Mouse (Mus musculus): Measurements from ENCODE around the gene Iqschfp. TPM values are rescaled to one million over a fixed set of nuclear protein-coding genes. Genes with fewer than 3 reads are reported as not detected.
A peak's percentile ranks its signal among the peaks of the same experiment; 100 is the strongest.

Gene Iqschfp
- polyA plus RNA-seq, 1 experiment from 2014 or later: not detected

DNA sequence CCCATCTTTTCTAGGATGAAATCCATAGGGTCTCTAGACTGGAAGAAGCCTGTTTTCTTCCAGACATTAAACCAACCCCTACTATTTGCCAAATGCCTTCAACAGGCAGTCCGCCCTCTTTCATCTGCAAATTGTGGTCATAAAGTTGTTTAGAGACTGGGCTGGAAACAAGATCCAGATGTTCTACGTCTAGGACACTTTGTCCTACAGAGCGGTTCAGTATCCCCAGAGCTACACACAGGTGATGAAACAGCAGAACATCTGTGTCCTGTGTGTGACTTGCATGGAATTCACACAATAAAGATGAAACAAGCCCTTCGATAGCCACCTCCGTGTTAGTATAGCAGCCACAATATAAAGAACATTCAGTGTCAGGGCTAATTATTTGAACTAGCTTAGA is 596.3 kb downstream of the Iqschfp start:
- Histone ChIP-seq H3K4me3 (no peak overlapping the region), H3K4me1 (peaks cover 26% of the 10 kb centered on the region), H3K9me3 (no peaks in the 10 kb centered on the region), H3K27ac (no peak overlapping the region), H3K4me2 (no peak overlapping the region), H3K27me3 (no peaks in the 10 kb centered on the region), H3K9ac (no peak overlapping the region), H3K36me3 (no peaks in the 10 kb centered on the region)
- no peak for ATAC-seq (ENCODE audit: insufficient number of reproducible peaks, insufficient read depth, low FRiP score, low TSS enrichment, low read depth)
- WGBS: 31% methylated on average over 5 of the region's 5 CpGs

DNA sequence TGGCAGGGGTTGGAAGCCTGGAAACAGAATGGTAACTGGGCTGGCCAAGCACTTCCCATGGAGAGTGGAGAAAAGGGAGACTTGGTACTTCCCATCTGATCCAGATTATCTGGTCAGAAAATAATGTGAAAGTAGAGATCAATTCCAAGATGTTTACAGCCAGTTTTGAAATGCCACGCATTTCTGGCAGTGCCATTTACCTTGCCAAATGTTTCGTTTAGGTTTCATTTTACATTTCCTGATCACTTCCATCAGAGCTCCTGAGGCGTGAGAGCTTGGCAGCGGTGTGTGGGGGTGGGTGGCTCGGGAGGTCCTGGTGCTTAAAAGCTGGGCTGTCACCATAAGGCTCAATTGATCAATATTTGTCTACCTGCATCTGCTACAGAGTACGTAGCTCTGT is 599.5 kb downstream of the Iqschfp start:
- Histone ChIP-seq H3K4me2 (no peak overlapping the region), H3K27me3 (no peaks in the 10 kb centered on the region), H3K9ac (no peak overlapping the region), H3K4me1 (peaks cover 35% of the 10 kb centered on the region), H3K4me3 (no peak overlapping the region), H3K27ac (no peak overlapping the region), H3K36me3 (no peaks in the 10 kb centered on the region), H3K9me3 (no peaks in the 10 kb centered on the region)
- ATAC-seq (ENCODE audit: insufficient number of reproducible peaks, insufficient read depth, low FRiP score, low TSS enrichment, low read depth): no peak
- WGBS: 58% methylated on average over 6 of the region's 6 CpGs

GRCm38 (mm10) chr3:68492066-68492465 is 600.0 kb downstream of the Iqschfp start:
- Histone ChIP-seq H3K27ac (peak overlapping the region; percentile 88), H3K36me3 (no peaks in the 10 kb centered on the region), H3K27me3 (no peaks in the 10 kb centered on the region), H3K4me3 (no peak overlapping the region), H3K4me1 (peaks cover 35% of the 10 kb centered on the region), H3K9ac (no peak overlapping the region; the same call in 1 of the 2 replicates), H3K4me2 (0 out of 2 replicates have a peak overlapping the region, but pooled peaks have one; percentile 98), H3K9me3 (no peaks in the 10 kb centered on the region)
- no peak for ATAC-seq (ENCODE audit: insufficient number of reproducible peaks, insufficient read depth, low FRiP score, low TSS enrichment, low read depth)
- WGBS: 49% methylated on average over 1 of the region's 1 CpGs

DNA sequence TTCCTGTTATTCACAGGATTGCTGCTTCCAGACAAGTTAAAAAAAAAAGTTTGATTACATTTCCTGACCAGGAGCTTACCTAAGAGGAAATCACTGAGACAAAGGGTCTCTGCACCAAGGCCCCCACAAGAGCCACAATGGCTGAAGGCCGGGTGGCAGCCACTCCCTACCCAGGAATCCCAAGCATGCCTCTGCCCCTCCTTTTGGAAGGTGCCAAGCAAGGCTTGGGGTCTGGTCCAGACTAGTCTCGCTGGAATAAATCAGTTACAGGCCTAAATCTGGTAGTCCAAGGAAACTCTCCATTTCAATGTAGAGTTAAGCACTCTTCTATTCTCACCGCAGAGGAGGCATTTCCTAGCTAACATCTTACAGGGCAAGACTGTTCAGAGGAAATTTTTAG is 600.5 kb downstream of the Iqschfp start:
- Histone ChIP-seq H3K9ac (peak overlapping the region; percentile 81; the same call in 1 of the 2 replicates), H3K4me1 (peaks cover 35% of the 10 kb centered on the region), H3K4me2 (peak overlapping the region; percentile 98), H3K9me3 (no peaks in the 10 kb centered on the region), H3K27me3 (no peaks in the 10 kb centered on the region), H3K4me3 (peak overlapping the region; percentile 71; the same call in 1 of the 2 replicates), H3K36me3 (no peaks in the 10 kb centered on the region), H3K27ac (peak overlapping the region; percentile 88)
- WGBS: 12% methylated on average over 3 of the region's 3 CpGs
- no peak for ATAC-seq (ENCODE audit: insufficient number of reproducible peaks, insufficient read depth, low FRiP score, low TSS enrichment, low read depth)

- Histone ChIP-seq H3K4me2 (peak overlapping the region; percentile 98), H3K9me3 (no peaks in the 10 kb centered on the region), H3K27me3 (no peaks in the 10 kb centered on the region), H3K9ac (peak overlapping the region; percentile 81), H3K4me3 (peak overlapping the region; percentile 71), H3K27ac (peak overlapping the region; percentile 88), H3K36me3 (no peaks in the 10 kb centered on the region), H3K4me1 (peaks cover 29% of the 10 kb centered on the region)
- WGBS: 0% methylated on average over 12 of the region's 12 CpGs
- ATAC-seq (ENCODE audit: insufficient number of reproducible peaks, insufficient read depth, low FRiP score, low TSS enrichment, low read depth): no peak
Measured at GRCm38 (mm10) chr3:68493170-68493585, 601.1 kb downstream of the Iqschfp start.

GRCm38 (mm10) chr3:68493586-68494295 is 601.7 kb downstream of the Iqschfp start:
- H3K27ac ChIP-seq: peak overlapping the region; percentile 88
- H3K4me2 ChIP-seq: peak overlapping the region; percentile 98
- peak; percentile 73 for ATAC-seq (ENCODE audit: insufficient number of reproducible peaks, insufficient read depth, low FRiP score, low TSS enrichment, low read depth)
- H3K4me3 ChIP-seq: peak overlapping the region; percentile 71
- no peaks in the 10 kb centered on the region for H3K9me3 ChIP-seq
- no peaks in the 10 kb centered on the region for H3K27me3 ChIP-seq
- under 1% methylated on average over 58 of the region's 70 CpGs for WGBS
- H3K9ac ChIP-seq: peak overlapping the region; percentile 81
- no peaks in the 10 kb centered on the region for H3K36me3 ChIP-seq
- peaks cover 29% of the 10 kb centered on the region for H3K4me1 ChIP-seq

- ATAC-seq (ENCODE audit: insufficient number of reproducible peaks, insufficient read depth, low FRiP score, low TSS enrichment, low read depth): peak; percentile 27
- WGBS: under 1% methylated on average over 66 of the region's 68 CpGs
- peak overlapping the region; percentile 81 for H3K9ac ChIP-seq
- peaks cover 29% of the 10 kb centered on the region for H3K4me1 ChIP-seq
- no peaks in the 10 kb centered on the region for H3K27me3 ChIP-seq
- peak overlapping the region; percentile 88 for H3K27ac ChIP-seq
- peak overlapping the region; percentile 71 for H3K4me3 ChIP-seq
- no peaks in the 10 kb centered on the region for H3K9me3 ChIP-seq
- H3K4me2 ChIP-seq: peak overlapping the region; percentile 98
- H3K36me3 ChIP-seq: no peaks in the 10 kb centered on the region
Measured at GRCm38 (mm10) chr3:68494296-68495095, 602.5 kb downstream of the Iqschfp start.

DNA sequence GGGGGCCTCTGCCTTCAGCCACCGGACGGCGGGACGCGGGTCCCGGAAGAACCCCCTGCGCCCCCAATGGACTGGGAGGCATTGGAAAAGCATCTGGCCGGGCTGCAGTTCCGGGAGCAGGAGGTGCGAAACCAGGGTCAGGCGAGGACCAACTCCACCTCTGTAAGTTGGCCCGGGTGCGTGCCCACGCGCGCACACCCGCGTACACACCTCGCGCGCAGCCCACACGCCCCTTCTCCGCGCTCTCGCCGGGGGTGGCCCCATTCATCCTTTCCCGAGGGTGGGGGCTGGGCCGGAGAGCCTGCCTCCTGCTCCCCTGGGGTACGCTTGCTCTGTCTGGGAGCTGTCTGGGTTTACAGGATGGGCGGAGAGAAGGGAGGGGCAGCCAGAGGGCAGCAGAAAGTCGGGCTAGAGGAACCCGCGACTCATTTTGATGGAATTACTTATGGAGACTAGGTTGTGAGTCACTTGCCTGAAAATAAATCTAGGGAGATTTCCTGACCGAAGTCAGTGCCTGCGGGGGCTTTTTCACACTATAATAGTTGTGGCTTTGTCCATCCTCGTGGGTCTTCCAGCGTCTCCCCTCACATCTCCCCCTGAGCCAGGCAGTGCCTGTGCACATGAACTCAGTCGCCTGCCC is 603.2 kb downstream of the Iqschfp start:
- H3K36me3 ChIP-seq: no peaks in the 10 kb centered on the region
- H3K4me3 ChIP-seq: peak overlapping the region; percentile 71
- H3K27me3 ChIP-seq: no peaks in the 10 kb centered on the region
- H3K9me3 ChIP-seq: no peaks in the 10 kb centered on the region
- 0% methylated on average over 38 of the region's 38 CpGs for WGBS
- H3K9ac ChIP-seq: peak overlapping the region; percentile 81
- peak overlapping the region; percentile 98 for H3K4me2 ChIP-seq
- H3K4me1 ChIP-seq: peaks cover 29% of the 10 kb centered on the region
- peak; percentile 40 for ATAC-seq (ENCODE audit: insufficient number of reproducible peaks, insufficient read depth, low FRiP score, low TSS enrichment, low read depth)
- H3K27ac ChIP-seq: peak overlapping the region; percentile 88

DNA sequence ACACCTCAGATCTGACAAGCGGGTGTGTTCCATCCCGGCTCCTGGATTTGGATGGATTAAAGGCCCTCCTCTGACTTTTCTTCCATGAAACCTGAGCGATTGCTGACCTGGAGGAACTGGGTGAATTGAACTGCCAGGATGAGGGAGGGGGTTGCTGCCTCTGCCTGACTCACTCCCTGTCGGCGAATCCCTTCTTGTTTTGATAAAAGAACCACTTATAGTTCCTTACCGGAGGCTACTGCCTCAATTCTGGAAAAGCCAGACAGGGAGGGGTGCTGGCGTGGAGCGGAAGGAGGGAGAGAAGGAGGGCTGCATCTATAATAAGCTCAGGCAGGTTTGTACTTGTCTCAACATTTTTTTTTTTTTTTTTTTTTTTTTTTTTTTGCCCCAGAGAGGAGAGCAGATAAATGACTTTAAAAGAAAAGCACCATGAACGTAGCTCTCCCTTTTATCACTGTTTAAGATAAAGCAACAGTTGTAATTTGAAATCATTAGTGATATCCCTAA is 603.8 kb downstream of the Iqschfp start:
- peak; percentile 1; the same call in 1 of the 2 replicates for ATAC-seq (ENCODE audit: insufficient number of reproducible peaks, insufficient read depth, low FRiP score, low TSS enrichment, low read depth)
- H3K9ac ChIP-seq: peak overlapping the region; percentile 81

GRCm38 (mm10) chr3:68496513-68496912 is 604.5 kb downstream of the Iqschfp start:
- Histone ChIP-seq H3K4me1 (peaks cover 26% of the 10 kb centered on the region), H3K4me2 (peak overlapping the region; percentile 98), H3K9me3 (no peaks in the 10 kb centered on the region), H3K27me3 (no peaks in the 10 kb centered on the region), H3K27ac (no peak overlapping the region), H3K9ac (no peak overlapping the region), H3K4me3 (no peak overlapping the region), H3K36me3 (no peaks in the 10 kb centered on the region)
- no peak for ATAC-seq (ENCODE audit: insufficient number of reproducible peaks, insufficient read depth, low FRiP score, low TSS enrichment, low read depth)
- 43% methylated on average over 6 of the region's 6 CpGs for WGBS

More for the DNA sequence above, 603.8 kb downstream of the Iqschfp start:
- H3K36me3 ChIP-seq: no peaks in the 10 kb centered on the region
- H3K9me3 ChIP-seq: no peaks in the 10 kb centered on the region
- peak overlapping the region; percentile 71 for H3K4me3 ChIP-seq
- 0% methylated on average over 9 of the region's 9 CpGs for WGBS
- no peaks in the 10 kb centered on the region for H3K27me3 ChIP-seq
- H3K4me1 ChIP-seq: peaks cover 29% of the 10 kb centered on the region
- H3K4me2 ChIP-seq: peak overlapping the region; percentile 98
- peak overlapping the region; percentile 88; the same call in 1 of the 2 replicates for H3K27ac ChIP-seq

DNA sequence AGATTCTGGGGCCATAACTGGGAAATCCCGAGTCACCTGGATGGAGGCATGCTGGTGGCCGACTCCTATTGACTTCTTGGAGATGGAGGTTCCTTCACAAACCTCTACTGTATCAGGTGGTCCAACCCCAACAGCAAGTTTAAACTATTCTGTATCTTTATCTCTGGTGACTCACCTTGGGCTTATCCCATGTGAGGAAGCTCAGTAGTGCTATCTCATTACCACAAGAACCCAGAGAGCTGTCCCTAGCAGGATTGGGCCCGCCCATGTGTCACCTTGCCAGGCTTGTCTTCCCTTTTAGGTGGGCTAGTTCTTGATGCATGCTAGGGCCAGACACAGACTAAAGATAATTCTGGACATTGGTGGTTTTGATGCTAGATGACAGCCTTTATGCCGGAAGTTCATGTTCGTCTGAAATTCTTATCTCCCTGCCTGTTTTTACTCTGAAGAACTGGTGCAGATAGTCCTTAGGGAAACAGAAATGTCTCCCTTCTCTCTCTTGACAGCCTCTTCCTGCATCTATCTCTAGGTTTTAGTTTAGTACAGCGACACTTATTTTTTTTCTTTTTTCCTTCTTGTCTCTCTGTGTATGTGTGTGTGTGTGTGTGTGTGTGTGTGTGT is 607.6 kb downstream of the Iqschfp start:
- H3K9ac ChIP-seq: no peak overlapping the region
- H3K4me3 ChIP-seq: no peak overlapping the region
- H3K36me3 ChIP-seq: no peaks in the 10 kb centered on the region
- peaks cover 4% of the 10 kb centered on the region; the same call in 1 of the 2 replicates for H3K4me1 ChIP-seq
- H3K9me3 ChIP-seq: no peaks in the 10 kb centered on the region
- no peak overlapping the region for H3K27ac ChIP-seq
- 85% methylated on average over 6 of the region's 6 CpGs for WGBS
- H3K4me2 ChIP-seq: no peak overlapping the region
- no peak for ATAC-seq (ENCODE audit: insufficient number of reproducible peaks, insufficient read depth, low FRiP score, low TSS enrichment, low read depth)
- H3K27me3 ChIP-seq: no peaks in the 10 kb centered on the region

Data from embryonic facial prominence, embryonic 13.5 days (tissue).